Mouse (Mus musculus) heart, adult 2 months (tissue): ENCODE results near the gene Tex45. TPM values are rescaled to one million over a fixed set of nuclear protein-coding genes. Genes with fewer than 3 reads are reported as not detected.

Experiments used
- DNase-seq, 2 experiments: peaks; one replicate each; pipeline ENCODE4 v3.0.0; 2021
- H3K27ac ChIP-seq: fragments of 200-600 bp; 2 replicates; pipeline ENCODE4 v1.8.1; 2022
- H3K27me3 ChIP-seq: fragments of 200-500 bp; 2 replicates; pipeline ENCODE4 v1.6.1; 2012; ENCODE audit warnings: mild to moderate bottlenecking, low read length, inconsistent platforms, mixed read lengths; ENCODE audit not compliant: control insufficient read depth, insufficient read depth
- H3K36me3 ChIP-seq: fragments of 200-500 bp; 2 replicates; pipeline ENCODE4 v1.6.1; 2012; ENCODE audit warnings: low read length, inconsistent platforms; ENCODE audit not compliant: control insufficient read depth, insufficient read depth
- H3K4me1 ChIP-seq: fragments of 200-500 bp; 2 replicates; pipeline ENCODE4 v1.6.1; 2011; ENCODE audit warnings: low read length; ENCODE audit not compliant: control insufficient read depth, insufficient read depth
- H3K4me3 ChIP-seq: fragments of 200-600 bp; 2 replicates; pipeline ENCODE4 v1.8.1; 2022
- H3K79me2 ChIP-seq: fragments of 200-500 bp; replicated peaks from 2 replicates; pipeline ENCODE4 v1.6.1; 2012; ENCODE audit warnings: mild to moderate bottlenecking, inconsistent platforms, low read length, moderate library complexity, mixed read lengths; ENCODE audit not compliant: control insufficient read depth, insufficient read depth
- H3K9ac ChIP-seq: fragments of 200-500 bp; 2 replicates; pipeline ENCODE4 v1.6.1; 2012; ENCODE audit warnings: low read depth, mild to moderate bottlenecking, control low read depth, inconsistent platforms, low read length, mixed read lengths
- CTCF ChIP-seq: fragments of 200-600 bp; IDR thresholded peaks from 2 replicates; pipeline ENCODE4 v1.8.1; 2022; ENCODE audit warnings: antibody characterized with exemption, mild to moderate bottlenecking, moderate library complexity
- EP300 ChIP-seq: fragments of 200-500 bp; IDR thresholded peaks from 2 replicates; pipeline ENCODE4 v1.6.1; 2011; ENCODE audit warnings: low read depth, low read length, control low read depth; ENCODE audit not compliant: insufficient read depth
- POLR2A ChIP-seq: fragments of 200-500 bp; IDR thresholded peaks from 2 replicates; pipeline ENCODE4 v1.6.1; 2011; ENCODE audit warnings: mild to moderate bottlenecking, low read depth, low read length, control low read depth; ENCODE audit not compliant: insufficient read depth
- WGBS: fragments of 180-500 bp; shearing (Covaris S2); methylation state at CpG from one replicate; pipeline ENCODE4 v1.1.7; 2018; 5-methylcytosine and 5-hydroxymethylcytosine counted together
- intact Hi-C: fragments of 180-260 bp; cut with DNase I; formaldehyde crosslinking; loops from one replicate; pipeline ENCODE4 v1.15.1; 2025
- polyA plus RNA-seq: library from polyadenylated mRNA; depleted of rRNA; stranded (reverse); fragments of >200 nt; gene quantifications from 2 replicates; pipeline ENCODE4 v1.2.3, GENCODE M21; 2012
- total RNA-seq, 2 experiments: library from RNA; stranded (reverse); gene quantifications; 2 replicates each; pipeline ENCODE4 v1.2.3; 2021

Tex45 gene
- total and polyA plus RNA-seq, 3 experiments = 0.14 TPM; not detected in 2

- H3K4me3 ChIP-seq = no peak overlapping the region
- H3K27ac ChIP-seq = no peak overlapping the region
- no peak for DNase-seq
- peaks cover 5% of the 10 kb centered on the region; the same call in 1 of the 2 replicates for H3K27me3 ChIP-seq
- 23% methylated on average over 37 of the region's 37 CpGs for WGBS
- H3K9ac ChIP-seq = no peak overlapping the region
- intact Hi-C loops = no loop called here
- H3K36me3 ChIP-seq = no peaks in the 10 kb centered on the region
- no peaks in the 10 kb centered on the region for H3K79me2 ChIP-seq
- TF ChIP-seq CTCF = no peak
- no peak for TF ChIP-seq EP300
- no peak for TF ChIP-seq POLR2A
- no peaks in the 10 kb centered on the region for H3K4me1 ChIP-seq
Observed at GRCm38 (mm10) chr8:3475715-3476429, 5.2 kb downstream of the Tex45 start.

- Histone ChIP-seq H3K27ac (no peak overlapping the region), H3K36me3 (no peaks in the 10 kb centered on the region), H3K4me1 (no peaks in the 10 kb centered on the region), H3K9ac (no peak overlapping the region), H3K4me3 (no peak overlapping the region), H3K79me2 (no peaks in the 10 kb centered on the region), H3K27me3 (peaks cover 5% of the 10 kb centered on the region; the same call in 1 of the 2 replicates)
- intact Hi-C loops = no loop called here
- DNase-seq = no peak
- 52% methylated on average over 4 of the region's 4 CpGs for WGBS
- TF ChIP-seq POLR2A (no peak), EP300 (no peak)
Observed at GRCm38 (mm10) chr8:3480221-3480785, 9.6 kb downstream of the Tex45 start.

- 54% methylated on average over 5 of the region's 5 CpGs for WGBS
- TF ChIP-seq CTCF (no peak), POLR2A (no peak), EP300 (no peak)
- intact Hi-C loops = no loop called here
- Histone ChIP-seq H3K27ac (no peak overlapping the region), H3K9ac (no peak overlapping the region), H3K4me3 (no peak overlapping the region), H3K79me2 (no peaks in the 10 kb centered on the region), H3K36me3 (no peaks in the 10 kb centered on the region), H3K4me1 (no peaks in the 10 kb centered on the region), H3K27me3 (no peaks in the 10 kb centered on the region)
- DNase-seq = no peak
Observed at GRCm38 (mm10) chr8:3481605-3482004, 10.9 kb downstream of the Tex45 start.

GRCm38 (mm10) chr8:3482240-3482740 lies 11.6 kb downstream of the Tex45 start:
- TF ChIP-seq EP300 = no peak
- TF ChIP-seq POLR2A = no peak
- no peak for TF ChIP-seq CTCF
- no peak overlapping the region for H3K4me3 ChIP-seq
- WGBS = 84% methylated on average over 22 of the region's 22 CpGs
- H3K27me3 ChIP-seq = no peaks in the 10 kb centered on the region
- H3K27ac ChIP-seq = no peak overlapping the region
- intact Hi-C loops = no loop called here
- DNase-seq = no peak
- H3K4me1 ChIP-seq = no peaks in the 10 kb centered on the region
- H3K9ac ChIP-seq = no peak overlapping the region
- H3K36me3 ChIP-seq = no peaks in the 10 kb centered on the region
- H3K79me2 ChIP-seq = no peaks in the 10 kb centered on the region

GRCm38 (mm10) chr8:3483546-3483945 lies 12.9 kb downstream of the Tex45 start:
- Histone ChIP-seq H3K4me3 (no peak overlapping the region), H3K9ac (no peak overlapping the region), H3K27me3 (no peaks in the 10 kb centered on the region), H3K36me3 (no peaks in the 10 kb centered on the region), H3K27ac (no peak overlapping the region), H3K79me2 (no peaks in the 10 kb centered on the region), H3K4me1 (no peaks in the 10 kb centered on the region)
- TF ChIP-seq CTCF (no peak), EP300 (no peak), POLR2A (no peak)
- no peak for DNase-seq
- WGBS = 25% methylated on average over 7 of the region's 7 CpGs
- intact Hi-C loops = no loop called here

GRCm38 (mm10) chr8:3485192-3485591 lies 14.5 kb downstream of the Tex45 start:
- Histone ChIP-seq H3K27ac (no peak overlapping the region), H3K4me3 (no peak overlapping the region), H3K27me3 (no peaks in the 10 kb centered on the region), H3K79me2 (no peaks in the 10 kb centered on the region), H3K9ac (no peak overlapping the region), H3K4me1 (no peaks in the 10 kb centered on the region), H3K36me3 (no peaks in the 10 kb centered on the region)
- WGBS = 35% methylated on average over 5 of the region's 5 CpGs
- TF ChIP-seq CTCF (no peak), POLR2A (no peak), EP300 (no peak)
- intact Hi-C loops = no loop called here
- DNase-seq = no peak
